Mouse (Mus musculus) kidney, postnatal 0 days (tissue): ENCODE measurements around the gene Sh2d3c. TPM values are rescaled to one million over a fixed set of nuclear protein-coding genes. Genes with fewer than 3 reads are reported as not detected.
A peak's percentile ranks its signal among the peaks of the same experiment; 100 is the strongest.

Experiments
- ATAC-seq: fragments of 200-750 bp; cut with Nextera tagmentation; replicated peaks from 2 replicates; pipeline ENCODE4 v1.8.0; 2017; ENCODE audit warnings: low read depth, moderate number of reproducible peaks, moderate TSS enrichment, moderate library complexity; ENCODE audit not compliant: low FRiP score
- DNase-seq: peaks from one replicate; pipeline ENCODE4 v3.0.0-alpha.2; 2016; ENCODE audit warnings: low spot score
- H3K27ac ChIP-seq: fragments of 300-500 bp; sonication (generic); 2 replicates; pipeline ENCODE4 v1.5.1; 2014; ENCODE audit warnings: mild to moderate bottlenecking
- H3K27me3 ChIP-seq: fragments of 300-500 bp; sonication (generic); 2 replicates; pipeline ENCODE4 v1.6.1; 2014; ENCODE audit warnings: low read length, mixed read lengths; ENCODE audit not compliant: insufficient read depth
- H3K36me3 ChIP-seq: fragments of 300-500 bp; sonication (generic); 2 replicates; pipeline ENCODE4 v1.6.1; 2014; ENCODE audit warnings: low read length, mixed read lengths; ENCODE audit not compliant: insufficient read depth
- H3K4me1 ChIP-seq: fragments of 300-500 bp; sonication (generic); replicated peaks from 2 replicates; pipeline ENCODE4 v1.6.1; 2014; ENCODE audit warnings: antibody characterized with exemption, low read length, mixed read lengths; ENCODE audit not compliant: insufficient read depth
- H3K4me2 ChIP-seq: fragments of 300-500 bp; sonication (generic); 2 replicates; pipeline ENCODE4 v1.6.1; 2014; ENCODE audit warnings: mild to moderate bottlenecking, low read length, moderate library complexity, mixed read lengths
- H3K4me3 ChIP-seq: fragments of 300-500 bp; sonication (generic); replicated peaks from 2 replicates; pipeline ENCODE4 v1.5.1; 2014; ENCODE audit warnings: low read depth, low read length
- H3K9ac ChIP-seq: fragments of 300-500 bp; sonication (generic); 2 replicates; pipeline ENCODE4 v1.6.1; 2014; ENCODE audit warnings: low read depth, low read length
- H3K9me3 ChIP-seq: fragments of 300-500 bp; sonication (generic); replicated peaks from 2 replicates; pipeline ENCODE4 v1.6.1; 2016; ENCODE audit warnings: low read length, inconsistent platforms, mixed read lengths
- CTCF ChIP-seq: IDR thresholded peaks from 2 replicates; pipeline ENCODE4 v1.5.1; 2016; ENCODE audit warnings: antibody characterized with exemption, low read depth, mild to moderate bottlenecking, moderate library complexity
- WGBS: fragments of 180-500 bp; shearing (Covaris S2); extraction: QIAGEN DNeasy Blood & Tissue Kit; methylation state at CpG from one replicate; pipeline ENCODE4 v1.1.7; 2014; 5-methylcytosine and 5-hydroxymethylcytosine counted together
- polyA plus RNA-seq: library from polyadenylated mRNA; unstranded; fragments of >200 nt; fragmentation: Nextera tagmentation; extraction: Ambion mirVana; gene quantifications from 2 replicates; pipeline ENCODE4 v1.2.1, GENCODE M21; 2015

Sh2d3c gene
- polyA plus RNA-seq, 1 experiment from 2014 or later = 31.1 TPM

GRCm38 (mm10) chr2:32775359-32776074, 54.7 kb downstream of the Sh2d3c start, which contains the start of the genes Ttc16 and Ptrh1:
TSS of gene Ttc16 (minus strand) at chr2:32775633.
TSS of gene Ptrh1 (plus strand) at chr2:32775786.
- peak within 1 kb of the TSS; percentile 40 for H3K4me3 ChIP-seq
- WGBS = under 1% methylated on average over 46 of the region's 46 CpGs
- H3K9me3 ChIP-seq = no peaks in the 10 kb centered on the region
- no peak for TF ChIP-seq CTCF
- peak within 1 kb of the TSS; percentile 13 for H3K9ac ChIP-seq
- ATAC-seq = peak; percentile 96
- H3K36me3 ChIP-seq = no peaks in the 10 kb centered on the region
- peak within 1 kb of the TSS; percentile 83 for H3K4me2 ChIP-seq
- peak within 1 kb of the TSS; percentile 55 for H3K27ac ChIP-seq
- H3K4me1 ChIP-seq = peaks cover 4% of the 10 kb centered on the region
- DNase-seq = peak; percentile 99
- no peaks in the 10 kb centered on the region; the same call in 1 of the 2 replicates for H3K27me3 ChIP-seq

DNA sequence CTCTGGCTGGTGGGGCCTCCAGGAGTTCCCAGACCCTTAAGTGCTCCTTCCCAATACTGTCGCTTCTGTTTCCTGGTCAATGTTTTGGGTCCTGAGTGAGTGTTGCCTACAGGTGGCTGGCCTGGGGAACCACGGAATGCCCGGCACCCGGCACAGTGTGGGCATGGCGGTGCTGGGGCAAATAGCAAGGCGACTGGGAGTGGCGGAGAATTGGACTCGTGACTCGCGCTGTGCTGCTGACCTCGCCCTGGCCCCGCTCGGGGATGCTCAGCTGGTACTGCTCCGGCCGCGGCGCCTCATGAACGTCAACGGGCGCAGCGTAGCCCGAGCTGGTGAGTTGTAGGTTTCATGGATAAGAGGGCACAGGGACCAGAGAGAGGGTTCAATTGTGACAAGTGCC, 55.3 kb downstream of the Sh2d3c start:
- ATAC-seq = 0 out of 2 replicates have a peak, but pooled peaks have one; percentile 11
- no peaks in the 10 kb centered on the region for H3K9me3 ChIP-seq
- H3K4me3 ChIP-seq = peak overlapping the region; percentile 40
- no peaks in the 10 kb centered on the region for H3K36me3 ChIP-seq
- no peak for DNase-seq
- peak overlapping the region; percentile 13; the same call in 1 of the 2 replicates for H3K9ac ChIP-seq
- no peak overlapping the region for H3K27ac ChIP-seq
- H3K4me1 ChIP-seq = peaks cover 4% of the 10 kb centered on the region
- no peaks in the 10 kb centered on the region; the same call in 1 of the 2 replicates for H3K27me3 ChIP-seq
- 25% methylated on average over 22 of the region's 22 CpGs for WGBS
- H3K4me2 ChIP-seq = peak overlapping the region; percentile 83
- TF ChIP-seq CTCF = no peak

DNA sequence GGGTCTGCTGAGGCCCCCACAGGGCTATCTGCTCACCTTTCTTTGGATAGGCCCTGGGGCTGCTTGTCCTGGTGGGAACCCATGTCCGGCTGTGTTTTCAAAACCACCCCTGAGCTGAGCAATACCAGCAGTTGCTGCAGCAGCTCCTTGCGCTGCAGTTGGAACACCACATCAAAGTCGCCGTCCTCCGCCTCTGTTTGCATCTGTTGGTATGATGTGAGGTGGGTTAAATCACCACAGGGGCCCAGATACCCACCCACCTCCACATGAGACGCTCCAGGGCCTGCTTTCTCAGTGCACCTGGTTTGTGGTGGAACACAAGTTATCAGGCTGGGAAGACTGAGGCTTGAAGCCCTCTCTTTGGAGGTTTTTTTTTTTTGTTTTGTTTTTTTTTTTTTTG, 57.2 kb downstream of the Sh2d3c start:
- Histone ChIP-seq H3K27ac (no peak overlapping the region), H3K4me3 (no peak overlapping the region), H3K36me3 (no peaks in the 10 kb centered on the region), H3K9ac (no peak overlapping the region), H3K9me3 (no peaks in the 10 kb centered on the region), H3K4me2 (no peak overlapping the region), H3K27me3 (no peaks in the 10 kb centered on the region; the same call in 1 of the 2 replicates), H3K4me1 (peaks cover 4% of the 10 kb centered on the region)
- WGBS = 91% methylated on average over 6 of the region's 6 CpGs
- ATAC-seq (no peak), DNase-seq (no peak)
- TF ChIP-seq CTCF = no peak

DNA sequence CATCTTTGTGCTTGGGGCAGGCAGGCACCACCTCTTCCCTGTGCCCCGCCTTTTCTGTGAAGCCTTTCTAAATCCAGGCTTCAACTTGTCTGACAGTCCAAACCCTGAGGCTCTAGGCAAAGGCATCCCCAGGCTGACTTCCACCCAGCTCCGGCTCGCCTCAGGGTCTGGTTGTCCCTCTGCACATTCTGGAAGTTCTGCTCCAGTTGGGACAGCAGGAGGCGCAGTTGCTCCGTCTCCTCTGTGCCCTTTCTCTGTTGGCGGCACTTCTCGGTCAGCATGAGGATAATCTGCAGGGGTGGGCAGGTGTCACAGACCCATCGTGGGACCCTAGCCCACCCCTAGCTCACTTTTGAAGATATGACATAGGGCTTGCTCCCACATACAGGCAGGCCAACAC, 58.3 kb downstream of the Sh2d3c start:
- Histone ChIP-seq H3K4me1 (peaks cover 4% of the 10 kb centered on the region), H3K9ac (no peak overlapping the region), H3K9me3 (no peaks in the 10 kb centered on the region), H3K4me2 (no peak overlapping the region), H3K36me3 (no peaks in the 10 kb centered on the region), H3K27ac (no peak overlapping the region), H3K4me3 (no peak overlapping the region), H3K27me3 (no peaks in the 10 kb centered on the region; the same call in 1 of the 2 replicates)
- DNase-seq = peak; percentile 86
- no peak for ATAC-seq
- peak; percentile 86 for TF ChIP-seq CTCF
- 20% methylated on average over 8 of the region's 8 CpGs for WGBS

GRCm38 (mm10) chr2:32779714-32780113, 58.9 kb downstream of the Sh2d3c start:
- Histone ChIP-seq H3K36me3 (no peaks in the 10 kb centered on the region), H3K27ac (no peak overlapping the region), H3K9ac (no peak overlapping the region), H3K4me1 (peaks cover 4% of the 10 kb centered on the region), H3K4me2 (no peak overlapping the region), H3K9me3 (no peaks in the 10 kb centered on the region), H3K27me3 (no peaks in the 10 kb centered on the region; the same call in 1 of the 2 replicates), H3K4me3 (no peak overlapping the region)
- TF ChIP-seq CTCF = no peak
- WGBS = 93% methylated on average over 6 of the region's 6 CpGs
- ATAC-seq = no peak
- no peak for DNase-seq

GRCm38 (mm10) chr2:32781710-32782109, 60.9 kb downstream of the Sh2d3c start:
- no peaks in the 10 kb centered on the region for H3K9me3 ChIP-seq
- no peak for DNase-seq
- H3K27me3 ChIP-seq = no peaks in the 10 kb centered on the region
- 75% methylated on average over 6 of the region's 6 CpGs for WGBS
- H3K4me1 ChIP-seq = no peaks in the 10 kb centered on the region
- no peak overlapping the region for H3K4me3 ChIP-seq
- ATAC-seq = no peak
- H3K9ac ChIP-seq = no peak overlapping the region
- H3K27ac ChIP-seq = no peak overlapping the region
- no peak overlapping the region for H3K4me2 ChIP-seq
- TF ChIP-seq CTCF = no peak
- H3K36me3 ChIP-seq = no peaks in the 10 kb centered on the region
